Mouse (Mus musculus): ENCODE measurements around the gene Olfr959. TPM values are rescaled to one million over a fixed set of nuclear protein-coding genes. Genes with fewer than 3 reads are reported as not detected.
A peak's percentile ranks its signal among the peaks of the same experiment; 100 is the strongest.

Olfr959 gene
- total and polyA plus RNA-seq, 3 experiments, result not detected

- H3K27me3 ChIP-seq (ENCODE audit: control insufficient read depth in 1 of 2, insufficient read depth in 2 of 2, low read length in 2 of 2), result no peaks in the 10 kb centered on the region
- no peak overlapping the region for H3K4me3 ChIP-seq (ENCODE audit: control insufficient read depth in 1 of 2, insufficient read depth in 1 of 2, low read depth in 2 of 2, low read length in 2 of 2)
- no peaks in the 10 kb centered on the region for H3K36me3 ChIP-seq (ENCODE audit: control insufficient read depth in 1 of 2, insufficient read depth in 2 of 2, low read length in 2 of 2)
- H3K4me1 ChIP-seq (ENCODE audit: control insufficient read depth in 1 of 2, insufficient read depth in 2 of 2, low read length in 2 of 2), result no peaks in the 10 kb centered on the region
- no peaks in the 10 kb centered on the region for H3K79me2 ChIP-seq (ENCODE audit: control insufficient read depth, insufficient read depth, low read length, poor library complexity)
- no peak overlapping the region for H3K9ac ChIP-seq (ENCODE audit: control insufficient read depth, low read depth, low read length, poor library complexity, severe bottlenecking)
- DNase-seq (ENCODE audit: low read depth, low spot score), result no peak
- H3K27ac ChIP-seq (ENCODE audit: control insufficient read depth, low read depth, low read length), result no peak overlapping the region
- H3K9me3 ChIP-seq (replicated peaks; ENCODE audit: insufficient read depth, low read length), result no peaks in the 10 kb centered on the region
- TF ChIP-seq USF2 (IDR thresholded peaks at IDR 0.05; ENCODE audit: borderline replicate concordance in 1 of 2, insufficient read depth in 1 of 2, low read depth in 1 of 2, low read length in 2 of 2), result no peak
- TF ChIP-seq RAD21 (IDR thresholded peaks at IDR 0.05; ENCODE audit: low read depth, low read length), result peak; percentile 4
- TF ChIP-seq GABPA (IDR thresholded peaks at IDR 0.05; ENCODE audit: low read depth, low read length), result no peak
- TF ChIP-seq POLR2A (IDR thresholded peaks at IDR 0.05; ENCODE audit: control insufficient read depth in 1 of 2, insufficient read depth in 1 of 2, low read depth in 1 of 2, low read length in 2 of 2, poor library complexity in 1 of 2), result no peak
- no peak for TF ChIP-seq TCF12 (IDR thresholded peaks at IDR 0.05; ENCODE audit: low read depth, low read length)
- TF ChIP-seq MAFK (IDR thresholded peaks at IDR 0.05; ENCODE audit: borderline replicate concordance, low read depth, low read length), result no peak
- peak in 1 of 3 experiments; percentile 9; a peak in 1 of 6 replicates for TF ChIP-seq CTCF (IDR thresholded peaks at IDR 0.05 in 2 of 3, conservative IDR thresholded peaks at IDR 0.05 in 1 of 3; ENCODE audit: control insufficient read depth in 1 of 3, insufficient read depth in 1 of 3, low read depth in 2 of 3, low read length in 3 of 3, poor library complexity in 1 of 3, severe bottlenecking in 1 of 3)
Observed at GRCm38 (mm10) chr9:39611953-39612352, 36.6 kb upstream of the Olfr959 start.

GRCm38 (mm10) chr9:39610355-39610754 is 35.0 kb upstream of the Olfr959 start, which contains the start of gene Olfr148:
TSS of gene Olfr148 (plus strand) at chr9:39610655.
- H3K27ac ChIP-seq (ENCODE audit: control insufficient read depth, low read depth, low read length), result no peak within 1 kb of the TSS
- no peak within 1 kb of the TSS for H3K9ac ChIP-seq (ENCODE audit: control insufficient read depth, low read depth, low read length, poor library complexity, severe bottlenecking)
- H3K4me1 ChIP-seq (ENCODE audit: control insufficient read depth in 1 of 2, insufficient read depth in 2 of 2, low read length in 2 of 2), result no peaks in the 10 kb centered on the region
- no peak for DNase-seq (ENCODE audit: low read depth, low spot score)
- no peak for TF ChIP-seq USF1 (IDR thresholded peaks at IDR 0.05; ENCODE audit: low read depth, low read length)
- TF ChIP-seq NELFE (IDR thresholded peaks at IDR 0.05; ENCODE audit: low read depth, low read length), result no peak
- TF ChIP-seq ZC3H11A (IDR thresholded peaks at IDR 0.05; ENCODE audit: low read depth, low read length), result no peak
- no peak for TF ChIP-seq GABPA (IDR thresholded peaks at IDR 0.05; ENCODE audit: low read depth, low read length)
- TF ChIP-seq ZNF384 (IDR thresholded peaks at IDR 0.05; ENCODE audit: low read depth, low read length), result no peak
- no peak for TF ChIP-seq SIN3A (IDR thresholded peaks at IDR 0.05; ENCODE audit: low read length)
- TF ChIP-seq ETS1 (IDR thresholded peaks at IDR 0.05; ENCODE audit: low read depth, low read length), result no peak
- no peak for TF ChIP-seq CHD2 (IDR thresholded peaks at IDR 0.05; ENCODE audit: low read length)
- TF ChIP-seq JUND (IDR thresholded peaks at IDR 0.05; ENCODE audit: low read depth, low read length), result no peak
- no peak within 1 kb of the TSS for H3K4me3 ChIP-seq (ENCODE audit: control insufficient read depth in 1 of 2, insufficient read depth in 1 of 2, low read depth in 2 of 2, low read length in 2 of 2)
- H3K36me3 ChIP-seq (ENCODE audit: control insufficient read depth in 1 of 2, insufficient read depth in 2 of 2, low read length in 2 of 2), result no peaks in the 10 kb centered on the region
- H3K27me3 ChIP-seq (ENCODE audit: control insufficient read depth in 1 of 2, insufficient read depth in 2 of 2, low read length in 2 of 2), result no peaks in the 10 kb centered on the region
- H3K79me2 ChIP-seq (ENCODE audit: control insufficient read depth, insufficient read depth, low read length, poor library complexity), result no peaks in the 10 kb centered on the region
- no peaks in the 10 kb centered on the region for H3K9me3 ChIP-seq (replicated peaks; ENCODE audit: insufficient read depth, low read length)

- no peaks in the 10 kb centered on the region for H3K27me3 ChIP-seq (ENCODE audit: control insufficient read depth in 1 of 2, insufficient read depth in 2 of 2, low read length in 2 of 2)
- TF ChIP-seq MXI1 (IDR thresholded peaks at IDR 0.05; ENCODE audit: low read depth, low read length) (no peak), MEF2A (IDR thresholded peaks at IDR 0.05; ENCODE audit: extremely low read depth, insufficient replicate concordance, low read depth, low read length, poor library complexity, severe bottlenecking) (no peak), CHD2 (IDR thresholded peaks at IDR 0.05; ENCODE audit: low read length) (no peak), TCF12 (IDR thresholded peaks at IDR 0.05; ENCODE audit: low read depth, low read length) (no peak)
- no peak overlapping the region for H3K4me3 ChIP-seq (ENCODE audit: control insufficient read depth in 1 of 2, insufficient read depth in 1 of 2, low read depth in 2 of 2, low read length in 2 of 2)
- H3K36me3 ChIP-seq (ENCODE audit: control insufficient read depth in 1 of 2, insufficient read depth in 2 of 2, low read length in 2 of 2), result no peaks in the 10 kb centered on the region
- no peak overlapping the region for H3K27ac ChIP-seq (ENCODE audit: control insufficient read depth, low read depth, low read length)
- H3K4me1 ChIP-seq (ENCODE audit: control insufficient read depth in 1 of 2, insufficient read depth in 2 of 2, low read length in 2 of 2), result no peaks in the 10 kb centered on the region
- H3K9me3 ChIP-seq (replicated peaks; ENCODE audit: insufficient read depth, low read length), result no peaks in the 10 kb centered on the region
- DNase-seq (ENCODE audit: low read depth, low spot score), result no peak
- no peaks in the 10 kb centered on the region for H3K79me2 ChIP-seq (ENCODE audit: control insufficient read depth, insufficient read depth, low read length, poor library complexity)
- H3K9ac ChIP-seq (ENCODE audit: control insufficient read depth, low read depth, low read length, poor library complexity, severe bottlenecking), result no peak overlapping the region
Observed at GRCm38 (mm10) chr9:39608497-39608896, 33.1 kb upstream of the Olfr959 start.

Data from MEL (cell line).